Mouse (Mus musculus): ENCODE results near the gene Tnrc6b.

DNA sequence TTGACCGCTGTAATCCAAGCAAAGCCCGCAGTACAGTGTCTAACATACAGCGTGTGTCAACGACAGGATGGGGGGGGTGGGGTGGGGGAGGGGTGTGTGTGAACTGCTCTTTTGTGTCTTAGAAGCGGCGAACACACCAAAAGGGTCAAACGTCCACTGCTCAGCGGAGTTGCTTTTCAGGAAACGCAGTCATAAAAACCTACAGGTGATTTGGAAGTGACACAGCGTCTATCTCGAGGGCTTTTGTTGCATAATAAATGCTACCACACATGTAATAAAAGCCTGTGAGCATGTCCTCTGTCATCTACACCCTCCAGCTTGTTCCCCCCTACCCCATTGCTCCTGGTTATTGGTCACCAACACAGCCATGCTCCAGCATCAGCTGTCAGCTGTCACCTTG lies 4.5 kb upstream of the Tnrc6b start:
- TF ChIP-seq CTCF (IDR thresholded peaks at IDR 0.05; ENCODE audit: insufficient read depth, low read depth, low read length) (no peak), POLR2A (IDR thresholded peaks at IDR 0.05; ENCODE audit: insufficient read depth, low read depth, low read length) (no peak)
